Mouse (Mus musculus) neural tube, embryonic 11.5 days (tissue): ENCODE measurements around the gene Dmxl2. TPM values are rescaled to one million over a fixed set of nuclear protein-coding genes. Genes with fewer than 3 reads are reported as not detected.

ENCODE experiments used
- ATAC-seq: fragments of 200-750 bp; cut with Nextera tagmentation; 2 replicates; pipeline ENCODE4 v1.8.0; 2017; ENCODE audit warnings: moderate number of reproducible peaks, mild to moderate bottlenecking, moderate TSS enrichment, moderate library complexity; ENCODE audit not compliant: insufficient read depth, low FRiP score, low TSS enrichment
- DNase-seq: peaks from one replicate; pipeline ENCODE4 v3.0.0-alpha.2; 2015; ENCODE audit warnings: low spot score
- H3K27ac ChIP-seq: fragments of 300-500 bp; sonication (generic); 2 replicates; pipeline ENCODE4 v1.5.1; 2014; ENCODE audit warnings: low read depth, mild to moderate bottlenecking, low read length
- H3K27me3 ChIP-seq: fragments of 300-500 bp; sonication (generic); 2 replicates; pipeline ENCODE4 v1.6.1; 2014; ENCODE audit warnings: mild to moderate bottlenecking, low read length, mixed read lengths; ENCODE audit not compliant: control insufficient read depth, insufficient read depth
- H3K36me3 ChIP-seq: fragments of 300-500 bp; sonication (generic); 2 replicates; pipeline ENCODE4 v1.6.1; 2014; ENCODE audit warnings: mild to moderate bottlenecking, low read length, moderate library complexity, mixed read lengths; ENCODE audit not compliant: control insufficient read depth, insufficient read depth
- H3K4me1 ChIP-seq: fragments of 300-500 bp; sonication (generic); 2 replicates; pipeline ENCODE4 v1.6.1; 2014; ENCODE audit warnings: low read length, mixed read lengths; ENCODE audit not compliant: control insufficient read depth, insufficient read depth
- H3K4me2 ChIP-seq: fragments of 300-500 bp; sonication (generic); 2 replicates; pipeline ENCODE4 v1.6.1; 2014; ENCODE audit warnings: low read depth, mild to moderate bottlenecking, moderate library complexity
- H3K4me3 ChIP-seq: fragments of 300-500 bp; sonication (generic); 2 replicates; pipeline ENCODE4 v1.5.1; 2014; ENCODE audit warnings: low read depth, low read length
- H3K9ac ChIP-seq: fragments of 300-500 bp; sonication (generic); 2 replicates; pipeline ENCODE4 v1.6.1; 2014; ENCODE audit warnings: mild to moderate bottlenecking, low read length
- H3K9me3 ChIP-seq: fragments of 300-500 bp; sonication (generic); 2 replicates; pipeline ENCODE4 v1.6.1; 2016; ENCODE audit warnings: low read length; ENCODE audit not compliant: control insufficient read depth
- WGBS: fragments of 180-500 bp; shearing (Covaris S2); extraction: QIAGEN DNeasy Blood & Tissue Kit; methylation state at CpG from one replicate; pipeline ENCODE4 v1.1.7; 2014; 5-methylcytosine and 5-hydroxymethylcytosine counted together
- polyA plus RNA-seq: library from polyadenylated mRNA; unstranded; fragments of >200 nt; fragmentation: Nextera tagmentation; extraction: Ambion mirVana; gene quantifications from 2 replicates; pipeline ENCODE4 v1.2.1, GENCODE M21; 2014

The Dmxl2 gene
- polyA plus RNA-seq, 1 experiment from 2014 or later: 19.8 TPM

GRCm38 (mm10) chr9:54537030-54537429 is 35.6 kb upstream of the Dmxl2 start:
- ATAC-seq: no peak
- Histone ChIP-seq H3K36me3 (no peaks in the 10 kb centered on the region), H3K4me1 (no peaks in the 10 kb centered on the region), H3K27ac (no peak overlapping the region), H3K4me3 (no peak overlapping the region), H3K27me3 (no peaks in the 10 kb centered on the region), H3K4me2 (no peak overlapping the region), H3K9ac (no peak overlapping the region), H3K9me3 (no peaks in the 10 kb centered on the region)
- WGBS: 45% methylated on average over 4 of the region's 4 CpGs
- no peak for DNase-seq

- H3K9ac ChIP-seq: no peak overlapping the region
- no peaks in the 10 kb centered on the region for H3K9me3 ChIP-seq
- DNase-seq (no peak), ATAC-seq (no peak)
- H3K4me1 ChIP-seq: no peaks in the 10 kb centered on the region
- H3K4me2 ChIP-seq: no peak overlapping the region
- WGBS: 87% methylated on average over 7 of the region's 7 CpGs
- H3K4me3 ChIP-seq: no peak overlapping the region
- H3K27ac ChIP-seq: no peak overlapping the region
- no peaks in the 10 kb centered on the region for H3K36me3 ChIP-seq
- no peaks in the 10 kb centered on the region for H3K27me3 ChIP-seq
These were observed 34.8 kb upstream of the Dmxl2 start for GRCm38 (mm10) chr9:54536236-54536635.

- DNase-seq (no peak), ATAC-seq (no peak; the same call in 1 of the 2 replicates)
- H3K36me3 ChIP-seq: no peaks in the 10 kb centered on the region
- H3K4me1 ChIP-seq: no peaks in the 10 kb centered on the region
- H3K9me3 ChIP-seq: no peaks in the 10 kb centered on the region
- H3K4me3 ChIP-seq: no peak overlapping the region
- WGBS: 73% methylated on average over 5 of the region's 5 CpGs
- H3K9ac ChIP-seq: no peak overlapping the region
- no peak overlapping the region for H3K27ac ChIP-seq
- H3K27me3 ChIP-seq: no peaks in the 10 kb centered on the region
- H3K4me2 ChIP-seq: no peak overlapping the region
These were observed 32.5 kb upstream of the Dmxl2 start for GRCm38 (mm10) chr9:54533975-54534374.

- 92% methylated on average over 2 of the region's 2 CpGs for WGBS
- DNase-seq: no peak
- H3K9ac ChIP-seq: no peak overlapping the region
- no peaks in the 10 kb centered on the region for H3K27me3 ChIP-seq
- H3K4me1 ChIP-seq: no peaks in the 10 kb centered on the region
- H3K36me3 ChIP-seq: no peaks in the 10 kb centered on the region
- ATAC-seq: no peak
- no peak overlapping the region for H3K4me2 ChIP-seq
- H3K27ac ChIP-seq: no peak overlapping the region
- no peak overlapping the region for H3K4me3 ChIP-seq
- H3K9me3 ChIP-seq: no peaks in the 10 kb centered on the region
These were observed 31.5 kb upstream of the Dmxl2 start for GRCm38 (mm10) chr9:54532926-54533325.

GRCm38 (mm10) chr9:54531421-54531820 is 30.0 kb upstream of the Dmxl2 start:
- Histone ChIP-seq H3K9me3 (no peaks in the 10 kb centered on the region), H3K4me2 (no peak overlapping the region), H3K9ac (no peak overlapping the region), H3K4me3 (no peak overlapping the region), H3K4me1 (no peaks in the 10 kb centered on the region), H3K27ac (no peak overlapping the region), H3K36me3 (no peaks in the 10 kb centered on the region), H3K27me3 (no peaks in the 10 kb centered on the region)
- DNase-seq (no peak), ATAC-seq (no peak)

- no peaks in the 10 kb centered on the region for H3K36me3 ChIP-seq
- ATAC-seq (no peak), DNase-seq (no peak)
- H3K27me3 ChIP-seq: no peaks in the 10 kb centered on the region
- H3K4me3 ChIP-seq: no peak overlapping the region
- H3K4me1 ChIP-seq: no peaks in the 10 kb centered on the region
- no peaks in the 10 kb centered on the region for H3K9me3 ChIP-seq
- H3K9ac ChIP-seq: no peak overlapping the region
- H3K27ac ChIP-seq: no peak overlapping the region
- no peak overlapping the region for H3K4me2 ChIP-seq
- WGBS: 88% methylated on average over 6 of the region's 6 CpGs
These were observed 29.4 kb upstream of the Dmxl2 start for GRCm38 (mm10) chr9:54530836-54531235.

GRCm38 (mm10) chr9:54529950-54530349 is 28.5 kb upstream of the Dmxl2 start:
- Histone ChIP-seq H3K9me3 (no peaks in the 10 kb centered on the region), H3K27me3 (no peaks in the 10 kb centered on the region), H3K27ac (no peak overlapping the region), H3K4me1 (no peaks in the 10 kb centered on the region), H3K4me2 (no peak overlapping the region), H3K36me3 (no peaks in the 10 kb centered on the region), H3K4me3 (no peak overlapping the region), H3K9ac (no peak overlapping the region)
- no peak for ATAC-seq
- DNase-seq: no peak
- WGBS: 81% methylated on average over 2 of the region's 2 CpGs

GRCm38 (mm10) chr9:54527694-54528093 is 26.3 kb upstream of the Dmxl2 start:
- H3K4me1 ChIP-seq: no peaks in the 10 kb centered on the region
- ATAC-seq (no peak), DNase-seq (no peak)
- no peak overlapping the region for H3K9ac ChIP-seq
- no peaks in the 10 kb centered on the region for H3K27me3 ChIP-seq
- no peaks in the 10 kb centered on the region for H3K36me3 ChIP-seq
- 80% methylated on average over 7 of the region's 7 CpGs for WGBS
- no peak overlapping the region for H3K4me2 ChIP-seq
- no peaks in the 10 kb centered on the region for H3K9me3 ChIP-seq
- no peak overlapping the region for H3K4me3 ChIP-seq
- no peak overlapping the region for H3K27ac ChIP-seq

- no peaks in the 10 kb centered on the region for H3K9me3 ChIP-seq
- H3K4me3 ChIP-seq: no peak overlapping the region
- H3K27me3 ChIP-seq: no peaks in the 10 kb centered on the region
- no peaks in the 10 kb centered on the region for H3K4me1 ChIP-seq
- DNase-seq (no peak), ATAC-seq (no peak)
- no peak overlapping the region for H3K9ac ChIP-seq
- H3K4me2 ChIP-seq: no peak overlapping the region
- no peaks in the 10 kb centered on the region for H3K36me3 ChIP-seq
- no peak overlapping the region for H3K27ac ChIP-seq
- WGBS: 82% methylated on average over 4 of the region's 4 CpGs
These were observed 18.9 kb upstream of the Dmxl2 start for GRCm38 (mm10) chr9:54520286-54520685.
